Mouse (Mus musculus) heart, adult 11 months (tissue): ENCODE data around the gene Iqgap1.
"Not testable (repeated sequence)": the region's sequence is repeated elsewhere in the genome, so short reads cannot be mapped to it uniquely, and the experiment has no call there.

Source experiments
- DNase-seq: peaks from one replicate; pipeline ENCODE4 v3.0.0; 2022

The Iqgap1 gene

DNA sequence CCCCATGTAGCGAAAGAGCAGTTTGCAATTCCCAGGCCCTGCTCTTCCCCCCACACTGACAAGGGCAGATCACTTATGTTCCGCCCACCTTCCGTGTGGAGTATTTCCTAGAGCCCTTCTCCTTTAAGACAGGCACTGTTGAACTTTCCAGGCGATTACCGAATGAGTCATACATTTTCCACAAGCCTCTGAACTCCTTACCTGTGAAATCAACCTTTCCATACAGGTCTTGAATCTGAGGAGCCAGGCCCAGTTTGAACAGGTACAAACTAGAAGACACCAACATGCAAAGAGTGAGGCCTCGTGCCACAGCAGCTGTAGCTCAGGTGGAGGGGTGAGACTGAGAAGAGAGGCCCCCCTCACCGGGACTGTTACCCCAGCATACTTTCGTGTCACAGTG is 63.5 kb downstream of the Iqgap1 start:
- DNase-seq, result no peak

DNA sequence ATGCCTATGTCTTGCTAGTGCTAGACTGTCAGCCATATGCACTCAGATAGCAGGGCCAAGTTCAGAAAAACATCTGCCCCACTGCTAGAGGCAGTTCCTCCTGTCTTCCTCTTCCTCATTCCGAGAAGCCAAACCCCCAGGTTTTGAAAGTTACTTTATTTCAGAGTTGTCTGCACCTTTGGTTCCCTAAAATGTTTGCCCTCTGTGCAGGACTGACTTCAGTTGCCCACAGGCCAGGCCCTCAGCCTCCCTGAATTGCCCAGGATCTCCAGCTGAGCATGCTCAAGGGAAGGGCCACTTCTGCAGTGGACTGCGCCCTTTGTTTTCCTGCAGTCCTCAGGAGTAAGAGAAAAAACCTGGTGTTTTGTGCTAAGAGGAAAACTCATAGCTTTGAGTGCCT is 71.7 kb downstream of the Iqgap1 start:
- DNase-seq, result no peak

DNA sequence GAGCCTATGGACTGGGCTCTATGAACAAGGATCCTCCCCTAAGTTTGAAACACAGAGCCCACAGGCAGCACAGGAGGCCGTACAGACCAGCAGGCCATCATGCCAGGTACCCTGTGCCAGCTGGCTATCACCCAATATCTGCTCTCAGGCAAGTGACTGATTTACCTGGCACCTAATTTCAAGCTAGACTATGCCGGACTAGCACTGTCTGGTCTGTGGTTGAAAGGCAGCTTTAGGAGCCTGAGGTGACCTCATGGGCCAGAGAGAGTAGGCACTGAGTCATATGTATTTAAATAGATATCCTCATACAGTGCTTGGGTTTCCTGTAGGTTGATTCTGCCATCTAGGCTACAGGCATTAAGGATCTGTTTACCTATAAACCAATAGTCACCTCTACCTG is 72.2 kb downstream of the Iqgap1 start:
- peak; percentile 94 for DNase-seq

DNA sequence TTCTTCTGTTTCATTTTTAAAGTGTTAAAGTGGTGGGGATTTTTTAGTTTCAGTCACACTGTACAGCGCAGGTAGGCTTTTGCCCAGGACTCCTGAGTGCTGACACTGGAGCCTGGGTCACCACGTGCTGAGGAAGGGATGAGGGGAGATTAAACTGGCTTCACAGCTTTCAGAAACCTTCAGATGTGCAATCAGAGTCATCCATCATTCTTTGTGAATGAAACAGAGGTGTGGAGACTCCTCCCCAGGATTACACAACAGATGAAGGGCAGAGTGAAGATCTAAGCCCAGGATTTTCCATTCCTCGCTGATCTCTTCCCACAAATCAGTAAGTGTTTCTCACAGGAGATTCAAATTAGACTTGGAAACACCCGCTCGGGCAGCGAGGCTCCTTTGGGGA is 76.2 kb downstream of the Iqgap1 start:
- DNase-seq, result no peak

DNA sequence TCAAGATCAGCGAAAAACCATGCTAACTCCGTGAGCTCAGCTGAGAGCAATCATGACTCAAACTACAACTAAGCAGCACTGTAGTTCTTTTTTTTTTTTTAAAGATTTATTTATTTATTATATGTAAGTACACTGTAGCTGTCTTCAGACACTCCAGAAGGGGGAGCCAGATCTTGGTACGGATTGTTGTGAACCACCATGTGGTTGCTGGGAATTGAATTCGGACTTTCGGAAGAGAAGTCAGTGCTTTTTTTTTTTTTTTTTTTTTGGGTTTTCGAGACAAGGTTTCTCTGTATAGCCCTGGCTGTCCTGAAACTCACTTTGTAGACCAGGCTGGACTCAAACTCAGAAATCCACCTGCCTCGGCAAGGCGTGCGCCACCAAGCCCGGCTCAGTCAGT is 76.7 kb downstream of the Iqgap1 start:
- not testable (repeated sequence) for DNase-seq

DNA sequence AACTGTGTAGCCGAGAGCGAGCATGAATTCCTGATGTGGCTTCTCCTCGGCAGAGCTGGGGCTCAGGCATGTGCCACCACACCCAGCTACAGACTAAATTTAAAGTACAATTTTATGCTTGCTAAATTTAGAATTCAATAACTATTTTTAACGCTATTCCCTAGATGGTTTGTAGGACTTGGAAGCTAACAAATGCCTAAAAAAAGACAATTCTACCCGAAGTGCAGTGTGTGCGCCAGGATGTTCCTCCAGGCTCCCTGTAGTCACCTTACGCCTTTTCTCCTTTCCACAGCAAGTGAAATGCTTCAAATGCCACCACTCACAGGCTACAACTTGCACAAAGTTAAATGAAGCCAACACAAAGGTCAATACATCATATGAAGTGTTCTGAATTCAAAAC is 78.4 kb downstream of the Iqgap1 start:
- DNase-seq, result no peak

DNA sequence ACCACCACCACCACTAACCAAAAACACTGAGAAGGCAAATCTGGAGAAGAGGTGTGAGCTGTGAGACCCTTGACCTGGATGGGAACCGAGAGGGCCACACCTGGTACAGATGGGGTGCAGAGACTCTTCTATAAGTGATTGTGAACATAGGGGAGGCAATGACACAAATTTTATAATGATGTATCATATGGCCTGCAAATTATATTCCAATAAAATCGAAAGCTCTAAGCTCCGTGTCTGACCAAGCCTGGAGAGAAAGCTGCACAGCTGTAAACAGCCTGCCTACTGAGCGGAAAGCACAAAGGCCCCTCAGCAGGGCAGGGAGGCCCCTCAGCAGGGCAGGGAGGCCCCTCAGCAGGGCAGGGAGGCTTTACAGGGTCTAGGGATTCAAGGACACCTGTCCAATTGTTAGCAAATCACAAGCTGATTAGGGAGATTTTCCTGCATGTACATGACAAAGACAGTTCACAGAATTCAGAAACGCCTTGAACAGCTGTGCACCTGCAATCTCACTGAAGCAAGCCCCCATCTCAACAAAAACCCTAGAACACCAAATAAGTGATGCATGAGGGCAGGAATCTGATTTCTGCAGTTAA is 79.5 kb downstream of the Iqgap1 start:
- DNase-seq, result no peak

DNA sequence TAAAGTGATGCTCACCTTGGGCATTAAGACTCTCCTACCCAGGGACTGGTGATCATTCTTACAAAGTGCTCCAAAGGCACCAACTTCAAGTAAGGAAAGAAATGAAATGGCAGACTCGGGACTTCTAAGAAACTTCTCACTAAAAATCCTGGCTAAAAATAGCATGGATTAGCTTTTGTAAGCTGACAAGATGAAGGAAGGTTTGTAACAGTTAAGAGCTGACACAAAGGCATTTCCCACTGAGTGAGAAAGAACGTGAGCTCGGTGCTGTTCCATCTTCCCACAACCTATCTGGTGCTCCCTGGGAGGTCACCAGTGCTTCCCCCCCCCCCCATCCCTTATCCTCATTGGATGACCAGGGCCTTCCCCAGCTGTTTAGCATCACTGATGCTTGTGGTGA is 80.0 kb downstream of the Iqgap1 start:
- DNase-seq, result no peak

DNA sequence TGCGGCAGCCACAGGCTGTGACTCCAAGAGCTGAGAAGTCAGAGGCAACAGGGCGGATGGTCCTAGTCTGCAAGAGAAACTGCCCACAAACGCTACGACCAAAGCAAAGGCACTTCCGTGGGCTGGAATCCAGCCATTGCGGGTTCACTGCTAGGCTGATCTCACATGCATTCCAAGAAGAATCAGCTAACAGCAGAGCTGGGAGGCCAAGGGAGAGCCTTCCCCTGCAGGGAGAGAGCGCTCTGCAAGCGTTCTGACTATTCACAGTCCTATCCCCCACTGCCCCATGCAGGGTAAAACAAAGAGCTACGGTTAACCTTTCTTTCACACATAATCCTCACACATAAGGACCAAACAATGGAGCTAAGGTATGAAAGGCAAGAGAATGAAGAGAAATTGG is 80.5 kb downstream of the Iqgap1 start:
- peak; percentile 89 for DNase-seq

DNA sequence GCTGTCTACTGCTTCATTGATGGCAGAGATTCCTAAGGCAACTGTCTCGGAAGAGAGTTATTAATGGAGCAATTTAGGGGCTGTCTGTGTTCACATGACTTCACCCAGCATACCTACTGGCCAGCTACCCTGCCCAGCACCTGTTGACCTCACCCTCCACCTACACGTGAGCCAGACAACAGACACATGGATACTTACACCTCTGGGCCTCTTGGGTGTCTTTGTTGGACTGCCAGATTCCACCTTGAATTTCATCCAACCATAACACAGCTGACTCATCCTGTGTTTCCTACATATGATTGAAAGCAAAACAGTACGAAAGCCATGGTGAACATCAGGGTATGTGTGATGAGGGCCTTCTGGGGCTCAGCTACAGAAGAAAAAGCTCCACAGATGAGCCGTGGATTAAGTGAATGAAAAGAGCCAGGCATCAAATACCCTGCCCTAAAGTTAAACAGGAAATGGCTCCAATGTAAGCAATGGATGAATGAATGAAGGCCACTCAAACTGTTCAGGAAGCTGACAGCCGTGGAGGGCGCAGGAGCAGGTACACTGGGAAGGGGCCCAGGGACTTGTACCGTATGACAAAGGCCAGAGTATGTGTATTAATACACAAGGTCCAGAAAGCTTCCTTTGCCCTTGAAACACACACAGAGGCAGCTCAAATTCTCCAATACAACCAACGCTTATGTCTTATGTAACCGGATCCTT is 81.7 kb downstream of the Iqgap1 start:
- peak; percentile 92 for DNase-seq

DNA sequence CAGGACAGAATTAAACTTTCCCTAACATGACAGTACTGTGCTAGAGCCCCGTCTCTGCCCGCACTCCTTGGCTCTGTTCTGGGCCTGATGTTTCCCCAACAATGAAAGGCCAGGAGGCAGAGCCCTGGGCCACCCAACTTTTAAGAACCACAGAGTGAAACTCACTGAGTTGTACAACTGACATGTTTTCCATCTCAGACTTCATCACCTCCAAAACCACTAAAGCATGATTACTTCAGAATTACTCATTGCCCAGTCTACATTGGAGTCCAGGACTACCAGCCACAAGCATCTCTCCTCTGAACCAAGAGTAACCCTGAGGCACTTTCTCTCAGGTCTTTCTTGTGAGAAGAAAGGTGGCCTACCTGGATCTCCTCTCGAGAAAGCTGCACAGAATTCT is 83.1 kb downstream of the Iqgap1 start:
- no peak for DNase-seq

DNA sequence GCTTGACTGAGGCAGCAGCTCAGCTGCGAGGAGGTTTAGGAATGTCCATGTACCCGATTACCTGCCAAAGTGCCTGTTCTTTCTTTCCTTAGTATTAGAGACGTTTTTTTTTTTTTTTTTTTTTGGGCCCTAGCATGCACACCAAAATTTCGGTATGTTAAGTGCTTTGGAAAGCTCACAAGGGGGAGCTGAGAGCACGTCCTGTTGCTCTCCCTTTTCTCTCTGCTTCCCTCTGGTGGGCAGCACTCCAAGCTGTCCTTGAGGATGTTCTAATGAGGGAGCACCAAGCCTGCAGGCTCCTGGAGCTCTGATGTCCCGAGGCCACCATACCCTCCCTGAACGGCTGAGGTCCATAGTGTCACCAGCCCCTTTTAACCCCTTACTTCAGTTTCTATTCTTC is 84.8 kb downstream of the Iqgap1 start:
- DNase-seq, result peak; percentile 96

DNA sequence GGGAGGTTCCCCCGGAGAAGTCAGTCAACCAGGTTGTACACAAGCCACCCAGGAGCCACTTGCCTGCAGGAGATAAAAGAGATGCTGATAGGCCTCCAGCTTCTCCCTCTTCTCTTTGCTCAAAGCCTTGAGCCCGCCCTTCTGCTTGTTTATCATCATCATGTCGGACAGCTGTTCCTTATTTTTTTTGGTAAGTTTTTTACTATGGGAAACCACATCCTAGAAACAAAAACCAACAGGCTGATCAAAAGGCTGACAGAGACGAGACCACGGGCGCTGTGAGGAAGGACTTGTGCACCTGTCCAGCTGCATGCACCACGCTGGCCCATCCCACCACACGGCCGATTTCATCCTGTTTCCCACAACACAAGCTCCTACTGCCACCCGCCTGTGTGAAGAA is 89.6 kb downstream of the Iqgap1 start:
- DNase-seq, result no peak

DNA sequence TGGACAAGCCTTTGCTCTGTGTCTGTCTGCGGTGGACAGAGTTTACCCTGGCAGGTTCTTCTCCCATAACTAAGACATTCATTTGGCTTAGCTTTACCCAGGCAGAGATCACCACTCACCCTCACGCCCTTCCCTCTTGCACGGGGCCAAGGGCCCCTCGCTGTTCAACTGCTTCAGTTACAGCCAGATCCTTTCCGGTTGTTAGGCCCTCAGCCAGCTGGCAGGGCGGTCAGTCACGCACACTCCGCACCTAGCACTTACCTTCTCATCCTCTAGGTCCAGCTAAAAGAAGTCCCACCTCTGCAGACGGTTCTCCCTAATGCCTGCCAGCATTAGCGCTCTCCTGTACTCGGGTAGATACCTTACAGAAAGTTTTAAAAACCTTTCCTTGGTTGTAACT is 92.8 kb downstream of the Iqgap1 start:
- no peak for DNase-seq

DNA sequence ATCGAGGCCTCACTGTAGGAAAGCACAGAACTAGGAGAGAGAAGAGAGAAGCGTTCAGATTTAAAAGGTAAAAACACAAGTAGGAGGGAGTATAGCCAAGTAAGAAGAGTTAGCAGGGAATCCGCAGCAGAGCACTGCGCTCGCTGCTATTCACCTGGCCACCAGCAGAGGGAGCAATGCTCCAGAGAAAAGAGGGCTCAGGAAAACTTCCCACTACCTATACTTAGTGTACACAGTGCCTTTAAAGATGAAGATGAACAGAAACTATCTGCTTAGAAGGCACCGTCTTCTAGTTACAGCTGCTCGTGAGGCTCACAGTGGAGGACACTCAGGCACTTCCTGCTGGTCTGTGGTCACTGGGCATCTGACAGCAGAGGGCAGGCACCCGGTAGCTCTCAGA is 96.1 kb downstream of the Iqgap1 start:
- DNase-seq, result no peak

DNA sequence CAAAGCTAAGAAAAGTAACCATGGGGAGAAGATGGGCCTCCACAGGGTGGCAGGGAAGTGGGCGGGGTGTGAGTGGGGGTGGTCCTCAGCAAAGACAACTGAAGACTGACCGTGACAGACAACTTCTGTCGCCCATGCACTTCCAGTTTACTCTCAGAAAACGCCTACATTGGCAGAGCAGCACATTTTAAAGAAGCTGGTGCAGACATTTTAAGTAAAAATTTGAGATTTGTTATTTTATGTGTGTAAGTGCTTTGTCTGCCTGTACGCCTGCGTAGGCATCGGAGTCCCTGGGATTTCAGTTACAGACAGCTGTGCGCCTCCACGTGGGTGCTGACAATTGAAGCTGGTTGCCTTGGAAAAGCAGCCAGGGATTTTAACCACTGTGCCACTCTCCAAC is 104.7 kb downstream of the Iqgap1 start:
- DNase-seq, result no peak

DNA sequence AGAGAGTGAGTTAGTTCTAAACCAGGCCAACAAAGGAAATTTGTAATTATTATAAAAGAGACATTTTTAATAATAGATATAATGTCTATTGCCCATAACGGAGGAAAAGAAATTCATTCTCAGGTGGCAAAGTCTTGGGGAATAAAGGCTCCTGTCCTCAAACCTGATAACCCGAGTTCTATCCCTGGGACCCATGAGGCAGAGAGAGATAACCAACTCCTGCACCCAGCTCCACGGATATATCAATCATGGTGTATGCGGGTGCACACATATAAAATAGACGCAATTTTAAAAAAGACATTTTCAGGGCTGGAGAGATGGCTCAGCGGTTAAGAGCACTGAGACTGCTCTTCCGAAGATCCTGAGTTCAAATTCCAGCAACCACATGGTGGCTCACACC is 106.2 kb downstream of the Iqgap1 start:
- DNase-seq, result no peak

DNA sequence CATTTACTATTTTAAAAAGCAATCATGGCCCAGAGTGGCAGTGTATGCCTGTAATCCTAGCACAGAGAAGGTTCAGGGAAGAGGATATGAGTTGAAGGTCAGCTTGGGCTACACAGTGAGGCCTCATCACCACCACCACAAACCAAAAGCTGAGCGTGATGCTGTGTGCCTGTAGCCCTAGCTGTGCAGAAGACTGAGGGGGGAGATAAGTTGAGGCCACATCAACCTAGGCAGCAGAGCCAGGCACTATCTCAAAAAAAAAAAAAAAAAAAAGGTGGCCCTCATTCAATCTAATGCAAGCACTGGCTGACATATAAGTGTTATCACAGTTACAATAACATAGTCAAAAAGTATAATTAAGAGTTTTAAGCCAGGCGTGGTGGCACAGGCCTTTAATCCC is 106.7 kb downstream of the Iqgap1 start:
- DNase-seq, result no peak

DNA sequence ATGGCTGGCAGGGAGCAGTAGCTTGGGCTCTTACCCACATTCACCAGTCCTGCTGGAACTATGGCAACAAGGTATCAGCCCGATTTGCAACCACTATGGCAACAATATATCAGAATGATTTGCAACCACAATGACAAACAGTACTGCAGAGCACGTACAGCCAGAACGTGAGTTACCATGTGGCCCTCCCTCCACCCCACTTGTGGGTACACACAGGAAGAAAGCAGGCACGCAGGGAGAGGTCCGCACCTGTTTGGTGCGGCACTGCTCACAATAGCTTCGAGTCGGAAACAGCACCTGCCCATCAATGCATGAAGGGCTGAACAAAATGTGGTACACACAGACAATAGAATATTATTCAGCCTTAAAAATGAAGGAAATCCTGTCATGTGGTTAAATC is 107.3 kb downstream of the Iqgap1 start:
- DNase-seq, result no peak

DNA sequence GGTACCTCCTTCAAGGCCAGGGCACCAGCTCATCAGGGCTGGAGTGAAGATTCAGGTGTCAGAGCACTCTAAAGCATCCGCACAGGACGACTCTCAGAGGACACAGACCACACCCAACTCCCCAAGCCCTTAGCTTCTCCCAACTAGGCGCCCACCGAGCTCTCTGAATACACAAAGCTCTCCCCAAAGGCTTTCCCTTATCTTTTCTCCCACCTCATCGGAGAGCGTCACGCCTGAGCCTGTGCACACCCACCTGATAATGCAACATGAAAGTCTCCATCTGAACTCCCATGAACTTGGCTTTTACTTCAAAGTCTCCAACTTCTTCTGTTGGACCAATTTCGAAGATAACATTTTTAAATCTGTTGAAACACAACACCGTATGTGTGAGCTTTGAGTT is 109.0 kb downstream of the Iqgap1 start:
- no peak for DNase-seq

DNA sequence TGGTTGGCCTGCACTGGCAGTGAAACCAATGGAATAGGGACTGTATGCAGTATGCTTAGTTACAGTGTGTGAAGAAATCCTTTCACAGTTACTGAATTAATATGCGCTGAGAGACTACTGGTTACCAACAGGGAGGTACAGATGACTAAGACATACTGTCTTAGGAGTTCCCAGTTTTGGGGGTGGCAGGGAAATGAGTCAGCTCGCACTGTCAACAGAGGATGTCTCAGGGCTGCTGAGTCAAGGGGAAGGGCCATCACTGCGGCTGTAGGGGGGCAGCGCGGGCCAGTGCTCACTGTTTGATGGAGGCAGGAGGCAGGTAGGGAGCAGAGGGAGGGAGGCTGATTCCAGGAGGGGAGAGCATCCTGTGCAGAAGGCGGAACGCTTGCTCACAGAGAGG is 110.5 kb downstream of the Iqgap1 start:
- DNase-seq, result peak; percentile 89

DNA sequence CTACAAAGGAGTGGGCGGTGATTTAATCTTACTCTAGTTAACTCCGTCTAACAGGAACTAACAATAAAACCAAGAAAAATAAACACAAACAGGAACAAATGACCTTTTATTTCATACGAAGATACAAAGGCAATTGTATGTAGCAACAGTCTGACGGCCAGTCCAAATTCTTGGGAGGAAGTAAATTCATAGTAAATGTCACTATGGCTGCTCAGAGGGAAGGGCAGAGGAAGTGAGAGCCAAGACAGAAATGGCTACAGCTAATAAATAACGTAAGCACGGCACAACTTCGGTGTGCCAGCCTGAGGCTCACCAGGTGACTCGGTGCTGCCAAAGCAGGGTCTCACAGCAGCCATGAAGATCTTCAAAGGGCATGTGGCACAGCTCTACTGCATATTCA is 114.3 kb downstream of the Iqgap1 start:
- no peak for DNase-seq

DNA sequence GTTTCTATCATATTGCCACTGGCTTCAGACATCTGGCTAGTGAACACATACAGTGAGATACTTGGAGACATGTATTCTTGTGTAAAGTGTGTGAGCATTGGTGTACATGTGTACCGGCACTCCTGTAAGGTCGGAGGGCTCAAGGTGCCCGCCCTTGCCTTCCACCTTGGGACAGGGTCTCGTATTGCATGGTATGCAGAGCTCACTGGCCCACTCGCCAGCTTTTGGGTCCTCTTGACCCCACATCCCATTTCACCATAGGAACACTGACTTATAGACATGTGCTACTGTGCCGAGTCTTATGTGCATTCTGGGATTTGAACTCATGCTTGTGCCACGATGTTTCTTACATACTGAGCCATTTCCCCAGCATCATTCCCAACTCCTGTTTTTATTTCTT is 115.4 kb downstream of the Iqgap1 start:
- peak; percentile 84 for DNase-seq

DNA sequence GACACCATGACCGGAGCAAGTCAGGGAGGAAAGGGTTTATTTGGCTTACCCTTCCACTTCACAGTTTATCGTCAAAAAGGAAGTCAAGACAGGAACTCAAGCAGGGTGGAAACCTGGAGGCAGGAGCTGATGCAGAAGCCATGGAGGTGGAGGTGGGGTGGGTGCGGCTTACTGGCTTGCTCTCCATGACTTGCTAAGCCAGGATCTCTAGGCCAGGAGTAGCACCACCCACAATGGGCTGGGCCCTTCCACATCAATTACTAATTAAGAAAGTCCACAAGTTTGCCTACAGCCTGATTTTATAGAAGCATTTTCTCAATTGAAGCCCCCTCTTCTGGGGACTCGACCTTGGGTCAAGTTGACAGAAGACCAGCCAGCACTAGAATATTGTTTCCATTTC is 121.7 kb downstream of the Iqgap1 start:
- DNase-seq, result peak; percentile 83

DNA sequence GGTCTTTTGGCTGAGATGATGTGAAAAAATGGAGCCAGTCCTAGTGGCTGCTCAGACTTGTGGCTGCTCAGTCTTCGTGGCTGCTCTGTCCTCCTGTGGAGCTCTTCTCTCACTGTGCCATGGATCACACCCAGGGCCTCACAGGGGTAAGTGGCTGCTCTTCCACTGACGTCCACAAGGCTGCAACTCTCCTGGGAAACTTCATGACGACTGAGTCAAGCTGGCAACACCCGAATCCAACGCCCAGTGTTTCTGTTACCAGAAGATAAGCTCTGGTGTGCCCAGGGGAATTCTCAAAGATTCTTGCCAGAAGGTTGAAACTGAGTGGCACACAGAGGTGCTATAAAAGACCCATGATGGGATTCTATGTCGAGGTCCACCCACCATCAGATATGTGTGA is 123.3 kb downstream of the Iqgap1 start:
- peak; percentile 89 for DNase-seq
